Mouse (Mus musculus): ENCODE data around the gene Eloa.

DNA sequence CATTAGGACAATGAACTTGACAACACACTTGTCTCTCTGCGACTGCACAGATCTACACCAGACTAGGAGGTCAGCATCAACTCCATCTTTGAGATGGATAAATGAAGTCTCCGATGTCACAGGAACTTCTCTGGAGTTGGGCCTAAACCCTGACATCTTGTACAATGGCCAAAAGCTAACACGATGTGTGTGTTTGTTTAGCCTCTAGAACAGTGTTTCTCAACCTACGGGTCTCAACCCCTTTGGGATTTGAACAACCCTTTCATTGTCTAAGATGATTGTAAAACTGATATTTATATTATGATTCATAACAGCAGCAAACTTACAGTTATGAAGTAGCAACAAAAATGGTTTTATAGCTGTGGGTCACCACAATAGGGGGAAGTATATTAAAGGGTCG, 36.4 kb upstream of the Eloa start:
- TF ChIP-seq POLR2A (IDR thresholded peaks at IDR 0.05; ENCODE audit: low read depth, low read length), result no peak
- no peak for TF ChIP-seq CTCF (IDR thresholded peaks at IDR 0.05; ENCODE audit: extremely low read depth, insufficient read length, insufficient replicate concordance, low read depth, low read length)
